Mouse (Mus musculus): ENCODE results near the gene Elmo1.

GRCm38 (mm10) chr13:20301760-20302159 is 211.4 kb downstream of the Elmo1 start:
- TF ChIP-seq GATA1 (IDR thresholded peaks at IDR 0.05; ENCODE audit: borderline replicate concordance, low read length) (no peak), FLI1 (IDR thresholded peaks at IDR 0.05; ENCODE audit: low read length) (no peak)

All from megakaryocyte, embryonic 14.5 days (primary cell).